Mouse (Mus musculus): ENCODE results near the gene Slc35g1. TPM values are rescaled to one million over a fixed set of nuclear protein-coding genes. Genes with fewer than 3 reads are reported as not detected.

The Slc35g1 gene
- total RNA-seq (2021) = 1 to 10 TPM; 1.6 to 2.2 TPM

DNA sequence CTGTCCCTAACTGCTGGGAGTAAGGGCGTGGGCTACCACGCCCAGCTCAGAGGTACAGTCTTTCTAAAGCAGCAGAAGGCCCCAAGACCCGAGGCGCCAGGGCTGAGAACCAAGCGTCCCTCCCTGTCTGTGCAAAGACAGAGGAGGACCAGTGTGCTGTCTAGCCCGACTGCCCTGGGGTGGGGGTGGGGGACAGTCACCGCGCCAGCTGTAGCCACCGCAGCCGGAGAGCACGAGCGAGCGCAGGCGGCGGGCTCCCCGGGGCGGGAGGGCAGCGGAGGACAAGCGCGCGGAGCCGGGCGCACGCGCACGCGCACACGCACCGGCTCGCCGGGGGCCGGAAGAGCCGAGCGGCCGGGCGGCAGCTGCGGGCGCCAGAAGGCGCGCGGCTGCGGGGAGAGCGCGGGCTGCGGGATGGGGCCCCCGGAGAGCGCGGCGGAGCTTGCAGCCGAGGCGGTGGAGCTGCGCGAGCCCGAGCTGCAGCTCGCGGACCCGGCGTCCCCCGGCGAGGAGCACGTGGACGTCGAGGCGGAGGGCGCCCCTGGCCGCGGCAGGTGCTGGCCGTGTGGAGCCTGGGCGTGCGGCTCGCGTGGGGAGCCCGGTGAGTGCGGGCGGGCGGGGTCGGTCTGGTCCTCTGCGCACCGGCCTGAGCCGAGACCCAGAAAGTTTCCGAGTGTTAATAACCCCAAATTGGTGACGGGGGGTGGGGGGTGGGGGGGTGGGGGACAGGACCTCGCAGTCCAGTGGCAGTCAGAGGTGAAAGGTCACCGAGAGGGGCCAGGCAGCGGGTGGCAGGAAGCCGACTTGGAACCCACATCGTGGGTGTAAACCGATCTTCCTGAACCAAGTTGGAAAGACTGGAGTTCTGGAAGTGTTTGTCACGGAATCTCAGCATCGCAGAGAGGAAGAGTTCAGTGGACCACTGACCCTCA is at the start of gene Slc35g1:
Slc35g1 (plus strand) TSS at position 280 of the 932 bp plus-strand sequence.
- peak; percentile 51 for DNase-seq
- intact Hi-C loops (cut with DNase I) = no loop called here

DNA sequence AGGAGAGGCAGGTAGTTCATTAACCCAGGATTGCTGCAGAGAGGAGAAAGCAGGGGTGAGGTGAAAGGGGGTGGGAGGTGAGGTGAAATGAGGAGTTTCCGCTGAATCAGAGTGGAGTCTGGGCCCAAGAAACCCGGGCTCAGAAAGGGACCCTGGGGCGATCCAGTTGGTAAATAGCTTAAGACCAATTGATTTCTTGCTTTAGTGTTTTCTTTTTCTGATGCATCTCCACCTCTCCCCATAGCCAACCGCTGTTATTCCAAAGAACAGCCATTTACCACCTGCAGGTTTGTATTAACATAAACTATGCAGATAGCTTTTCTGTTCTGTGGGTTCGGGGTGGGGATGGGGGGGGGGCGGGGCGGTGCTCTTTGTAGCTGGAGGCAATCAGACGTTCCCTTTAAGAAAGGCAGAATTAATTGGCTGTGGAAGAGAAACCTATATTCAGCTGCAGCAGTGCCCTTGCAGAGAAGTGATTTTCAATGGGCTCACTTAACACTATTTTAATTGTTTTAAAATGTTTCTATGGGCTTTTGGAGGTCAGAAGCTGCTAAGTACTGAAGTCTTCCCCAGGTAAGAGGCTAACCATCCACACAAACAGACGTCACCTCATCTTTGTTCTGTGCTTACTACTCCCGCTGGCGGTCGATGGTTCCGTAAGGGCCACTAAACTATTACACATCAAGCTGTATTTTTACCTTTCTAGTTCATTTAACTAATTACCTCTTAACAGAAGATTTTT is 47.3 kb upstream of the Slc35g1 start:
- DNase-seq = no peak
- intact Hi-C loops (cut with DNase I) = no loop called here

DNA sequence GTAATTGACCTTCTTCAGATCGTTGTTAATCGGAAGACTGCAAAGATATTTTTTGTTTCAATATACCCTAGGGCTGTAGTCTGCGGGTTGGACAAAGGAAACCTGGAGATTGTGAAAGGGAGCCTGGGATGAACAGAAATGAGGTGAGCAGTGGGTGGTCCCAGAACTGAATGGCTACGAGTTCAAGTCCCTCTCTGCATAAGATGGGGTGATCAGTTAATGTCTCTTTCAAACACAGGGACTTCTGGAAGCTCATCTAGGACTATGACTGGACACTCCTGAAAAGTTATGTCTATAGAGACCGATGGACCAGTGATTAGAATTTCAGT is 46.8 kb upstream of the Slc35g1 start:
- intact Hi-C loops (cut with DNase I) = no loop called here
- DNase-seq = no peak

DNA sequence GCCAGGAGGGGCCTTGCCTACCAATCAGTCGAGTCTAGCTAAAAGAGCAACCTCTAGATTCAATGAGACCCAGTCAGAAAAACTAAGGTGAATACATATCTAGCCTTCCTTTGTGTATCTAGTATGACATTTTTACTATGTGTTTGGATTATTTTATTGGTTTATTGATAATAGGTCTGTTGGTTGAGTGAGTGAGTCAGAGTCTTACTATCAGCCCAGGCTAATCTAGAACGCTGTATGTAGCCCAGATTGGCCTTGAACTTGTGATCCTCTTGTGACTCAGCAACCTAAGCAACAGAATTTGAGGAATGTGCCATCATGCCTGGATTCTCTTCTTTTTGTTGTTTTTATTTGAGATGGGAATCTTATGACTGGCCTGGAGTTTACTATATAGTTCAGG is 44.6 kb upstream of the Slc35g1 start:
- intact Hi-C loops (cut with DNase I) = loop anchor here (1.0 to 10.0 kb wide), 5 partner anchors 144 to 646 kb away; partner anchors contain the start of gene Cep55
- DNase-seq = no peak

DNA sequence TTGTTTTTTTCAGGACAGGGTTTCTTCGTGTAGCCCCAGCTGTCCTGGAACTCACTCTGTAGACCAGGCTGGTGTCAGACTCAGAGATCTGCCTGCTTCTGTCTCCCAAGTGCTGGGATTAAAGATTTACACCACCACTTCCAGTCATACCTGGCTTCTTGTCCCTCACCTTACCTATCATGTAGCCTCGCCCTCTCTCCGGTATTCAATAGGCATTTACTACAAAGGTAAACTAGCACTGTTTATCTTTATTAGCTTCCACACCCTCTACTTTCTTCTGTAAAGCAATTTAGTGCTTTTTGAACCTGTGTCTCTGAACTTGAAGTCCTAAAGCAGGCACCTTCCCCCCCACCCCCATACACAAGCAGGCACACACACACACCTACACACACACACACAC is 44.1 kb upstream of the Slc35g1 start:
- DNase-seq = no peak
- intact Hi-C loops (cut with DNase I) = loop anchor here (1.0 to 10.0 kb wide), 6 partner anchors 98 to 647 kb away; partner anchors contain the start of gene Cep55

DNA sequence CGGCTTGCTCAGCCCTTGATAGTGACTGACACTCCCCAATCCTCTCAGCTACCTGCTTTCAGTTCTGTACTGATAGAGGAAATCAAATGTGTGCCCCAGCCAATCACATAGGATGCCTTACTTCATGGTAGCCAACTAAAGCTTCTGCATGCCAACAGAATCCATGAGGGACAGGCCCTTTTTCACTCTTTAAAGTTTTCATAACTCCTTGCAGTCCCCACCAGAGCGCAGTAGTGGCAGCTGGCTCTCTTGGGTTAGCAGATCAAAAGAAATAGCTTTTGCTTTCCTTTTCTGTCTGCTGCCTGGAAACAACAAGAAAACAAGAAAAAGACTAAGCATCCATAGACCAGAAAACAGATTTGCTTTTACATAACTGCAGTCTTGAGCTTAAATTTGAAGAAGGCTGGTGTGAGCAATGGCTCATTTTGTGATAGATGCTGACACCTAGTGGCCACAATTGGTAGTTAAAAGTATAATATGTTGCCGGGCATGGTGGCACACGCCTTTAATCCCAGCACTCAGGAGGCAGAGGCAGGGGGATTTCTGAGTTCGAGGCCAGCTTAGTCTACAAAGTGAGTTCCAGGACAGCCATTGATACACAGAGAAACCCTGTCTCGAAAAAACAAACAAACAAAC is 43.2 kb upstream of the Slc35g1 start:
- intact Hi-C loops (cut with DNase I) = loop anchor here (1.0 to 10.0 kb wide), 5 partner anchors 99 to 648 kb away; partner anchors contain the start of gene Cep55
- peak; percentile 18 to 22 for DNase-seq

DNA sequence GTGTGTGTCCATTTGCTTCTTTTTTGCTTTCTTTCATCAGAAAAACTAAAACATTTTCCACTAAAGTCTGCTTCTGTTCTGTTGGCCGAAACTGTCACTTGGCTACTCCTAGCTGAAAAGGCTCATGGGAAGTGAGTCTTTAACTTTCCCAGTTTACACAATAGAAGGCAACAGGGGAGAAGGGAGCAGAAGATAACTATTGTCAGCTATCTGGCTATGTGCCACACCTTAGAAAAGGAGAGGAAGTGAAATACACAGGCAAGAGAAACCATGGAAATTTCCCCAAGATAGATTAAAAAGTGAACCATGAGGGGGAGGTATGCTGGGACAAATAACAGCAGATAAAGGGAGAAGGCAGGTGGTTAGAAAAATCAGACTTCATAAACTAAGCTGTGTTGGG is 41.5 kb upstream of the Slc35g1 start:
- intact Hi-C loops (cut with DNase I) = loop anchor here (5.0 to 10.0 kb wide), 4 partner anchors 147 to 649 kb away; partner anchors contain the start of gene Cep55

DNA sequence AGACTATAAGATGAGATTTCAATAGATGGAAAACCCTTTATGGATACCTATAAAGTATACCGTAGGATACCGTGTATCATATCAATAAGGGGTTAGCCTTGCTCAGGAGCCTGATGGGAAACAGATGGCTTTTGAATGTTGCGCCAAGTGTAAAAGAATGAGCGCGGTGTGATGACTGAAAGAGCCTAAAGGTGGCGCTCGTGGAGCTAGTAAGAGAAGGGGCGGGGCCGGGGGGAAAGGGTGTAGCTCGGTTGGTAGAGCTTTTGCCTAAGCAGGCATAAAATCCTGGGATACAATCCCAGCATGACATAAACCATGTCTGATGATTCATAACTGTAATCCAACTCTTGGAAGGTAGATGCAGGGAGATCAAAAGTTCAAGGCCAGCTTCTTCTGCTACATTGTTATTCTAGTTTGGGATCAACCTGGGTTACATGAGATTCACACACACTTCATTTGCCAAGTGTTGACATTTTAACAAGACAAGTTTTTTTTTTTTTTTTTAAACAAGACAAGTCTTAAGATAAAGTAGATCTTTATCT is 40.9 kb upstream of the Slc35g1 start:
- intact Hi-C loops (cut with DNase I) = loop anchor here (5.0 to 10.0 kb wide), 4 partner anchors 148 to 650 kb away; partner anchors contain the start of gene Cep55
- no peak for DNase-seq

More for the DNA sequence above, 41.5 kb upstream of the Slc35g1 start:
- no peak for DNase-seq

DNA sequence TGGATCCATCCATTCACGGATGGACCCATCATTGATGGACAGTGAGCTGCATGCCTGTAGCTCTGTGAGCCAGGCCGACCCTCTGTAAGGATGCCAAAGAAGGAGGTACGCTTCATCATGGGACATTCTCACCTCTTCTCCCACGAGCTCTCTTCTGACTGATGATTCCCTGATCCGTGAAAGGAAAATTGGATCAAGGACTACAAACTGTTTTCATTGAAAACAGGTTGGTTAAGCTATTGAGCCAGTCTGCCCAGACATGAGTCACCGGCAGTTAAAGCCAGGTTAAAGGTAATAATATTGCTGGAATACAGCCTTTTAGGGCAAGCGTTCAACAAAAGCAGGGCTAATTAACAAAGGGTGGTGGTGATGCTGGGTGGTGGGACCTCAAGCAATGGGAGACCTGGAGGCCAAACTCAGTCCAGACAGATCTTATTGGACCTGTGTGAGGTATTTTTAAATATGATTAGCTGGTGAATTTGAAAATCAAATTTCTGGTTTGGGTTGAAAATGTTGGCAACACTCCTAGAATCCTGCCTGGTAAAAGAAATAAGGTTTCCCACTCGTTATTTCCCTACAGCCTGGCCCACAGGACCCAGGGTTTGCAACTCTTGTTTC is 39.5 kb upstream of the Slc35g1 start:
- intact Hi-C loops (cut with DNase I) = loop anchor here (10.0 kb wide), 3 partner anchors 272 to 652 kb away; partner anchors contain the start of gene Cep55

DNA sequence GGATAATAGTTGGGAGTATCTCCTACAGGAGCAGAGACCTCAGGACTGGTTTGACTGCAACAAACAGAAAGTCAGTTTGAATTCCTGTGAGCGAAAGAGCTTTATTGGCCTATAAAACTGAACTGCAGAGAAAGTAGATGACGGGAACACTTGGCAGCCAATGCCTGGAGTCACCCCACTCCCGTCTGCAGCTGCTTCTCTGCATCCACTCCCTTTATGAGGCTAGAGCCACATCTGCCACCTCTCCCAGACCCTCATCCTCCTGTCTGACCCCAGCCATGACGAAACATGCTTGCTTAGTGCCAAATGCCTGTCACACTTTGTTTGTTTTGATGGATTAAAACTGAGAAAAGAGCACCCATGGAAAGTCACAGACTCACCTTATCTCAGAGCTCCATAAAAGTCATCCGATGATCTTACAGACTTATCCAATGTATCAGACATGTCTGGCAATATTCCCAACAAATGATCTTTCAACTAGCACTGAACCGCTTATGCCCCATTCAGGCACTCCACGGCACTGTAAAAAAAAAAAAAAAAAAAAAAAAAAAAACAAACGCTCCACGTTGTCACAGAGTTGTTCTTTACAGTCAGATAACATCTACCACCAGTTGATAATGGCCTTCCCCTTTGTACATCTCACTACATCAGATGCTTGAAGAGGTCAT is 37.7 kb upstream of the Slc35g1 start:
- no peak for DNase-seq
- intact Hi-C loops (cut with DNase I) = loop anchor here (10.0 kb wide), 3 partner anchors 273 to 653 kb away; partner anchors contain the start of gene Cep55

More for the DNA sequence above, 39.5 kb upstream of the Slc35g1 start:
- no peak for DNase-seq

DNA sequence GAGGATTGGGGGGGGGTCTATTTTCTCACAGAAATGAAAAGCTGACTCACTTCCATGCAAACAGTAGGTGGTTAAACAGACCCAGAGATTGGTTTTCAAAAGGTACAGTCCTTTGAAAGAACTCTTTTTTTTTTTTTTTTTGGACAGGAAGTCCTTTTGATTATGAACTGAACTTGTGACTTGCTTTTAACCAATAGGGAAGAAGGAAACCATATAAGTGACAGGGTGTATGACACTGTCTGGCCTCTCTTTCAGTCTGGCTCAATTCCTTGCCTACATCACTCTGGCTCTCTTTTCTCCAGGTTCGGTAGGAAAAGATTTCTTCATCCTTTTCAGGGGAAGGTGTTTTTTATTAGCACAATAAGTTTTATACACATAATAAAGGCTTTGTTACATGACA is 36.5 kb upstream of the Slc35g1 start:
- intact Hi-C loops (cut with DNase I) = loop anchor here (10.0 kb wide), 3 partner anchors 274 to 654 kb away; partner anchors contain the start of gene Cep55
- DNase-seq = no peak

DNA sequence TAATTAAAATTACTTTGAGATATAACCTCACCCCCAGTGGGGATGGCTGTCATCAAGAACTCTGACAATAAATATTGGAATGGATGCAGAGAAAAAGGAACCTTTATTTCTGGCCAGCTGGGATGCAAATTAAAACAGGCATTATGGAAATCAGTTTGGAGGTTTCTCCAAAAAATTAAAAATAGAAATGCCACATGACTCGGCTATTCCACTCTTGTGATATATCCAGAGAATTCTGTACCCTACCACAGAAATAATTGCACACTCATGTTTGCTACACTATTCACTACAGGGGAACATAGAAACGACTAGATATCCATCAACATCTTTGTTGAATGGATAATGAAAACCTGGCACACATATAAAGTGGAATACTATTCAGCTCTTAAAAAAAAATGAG is 33.9 kb upstream of the Slc35g1 start:
- intact Hi-C loops (cut with DNase I) = no loop called here
- no peak for DNase-seq

DNA sequence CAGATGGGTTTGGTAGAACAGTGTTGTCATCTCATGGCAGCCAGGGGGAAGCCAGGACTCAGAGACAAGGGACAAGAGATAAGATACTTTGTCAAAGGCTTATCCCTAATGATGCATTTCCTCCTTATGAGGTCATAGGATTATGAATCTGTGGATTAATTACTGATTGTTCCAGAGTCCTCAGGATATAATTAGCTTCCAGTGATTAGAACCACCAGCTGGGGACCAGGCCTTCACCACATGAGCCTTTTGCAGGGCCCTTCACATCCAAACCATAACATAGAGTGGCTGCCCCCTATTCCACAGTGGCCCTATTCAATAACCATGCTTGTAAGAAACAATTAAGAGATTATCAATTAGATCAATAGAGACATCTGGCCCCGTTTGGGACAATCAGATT is 32.4 kb upstream of the Slc35g1 start:
- no peak for DNase-seq
- intact Hi-C loops (cut with DNase I) = no loop called here

DNA sequence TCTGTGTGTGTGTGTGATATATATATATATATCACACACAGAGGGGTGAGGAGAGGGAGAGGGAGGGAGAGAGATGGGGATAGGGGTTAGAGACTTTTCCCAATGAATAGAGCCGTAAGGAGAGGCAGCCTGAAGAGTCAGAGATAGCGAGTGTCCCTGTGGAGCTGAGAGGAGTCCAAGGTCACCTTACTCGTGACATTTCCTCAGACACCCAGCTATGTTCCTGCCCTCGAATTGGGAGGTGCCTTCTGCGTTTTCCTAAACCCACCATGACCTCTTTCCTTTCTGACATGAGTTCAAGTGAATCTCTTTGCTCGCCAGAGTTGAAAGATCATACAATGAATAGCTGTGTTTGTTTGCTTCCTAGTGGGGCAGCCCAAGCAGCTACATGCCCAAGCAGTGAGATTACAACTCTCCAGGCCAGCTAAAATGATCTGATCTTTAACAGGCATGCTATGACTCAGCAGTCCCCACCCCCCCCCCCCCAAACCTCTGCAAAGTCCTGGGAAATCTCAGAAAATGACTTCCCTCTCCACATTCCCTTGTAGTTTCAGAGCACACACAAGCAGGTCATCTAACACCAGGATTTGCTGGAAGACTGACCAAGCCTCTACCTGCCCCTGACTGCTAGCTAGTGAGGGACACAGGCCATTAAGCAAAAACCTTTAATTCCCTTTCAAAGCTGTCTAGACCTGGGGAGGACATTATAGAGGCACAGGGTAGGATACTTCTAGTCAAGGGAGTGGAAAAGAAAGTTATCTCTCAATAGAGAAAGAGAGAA is 31.7 kb upstream of the Slc35g1 start:
- DNase-seq = no peak
- intact Hi-C loops (cut with DNase I) = no loop called here

DNA sequence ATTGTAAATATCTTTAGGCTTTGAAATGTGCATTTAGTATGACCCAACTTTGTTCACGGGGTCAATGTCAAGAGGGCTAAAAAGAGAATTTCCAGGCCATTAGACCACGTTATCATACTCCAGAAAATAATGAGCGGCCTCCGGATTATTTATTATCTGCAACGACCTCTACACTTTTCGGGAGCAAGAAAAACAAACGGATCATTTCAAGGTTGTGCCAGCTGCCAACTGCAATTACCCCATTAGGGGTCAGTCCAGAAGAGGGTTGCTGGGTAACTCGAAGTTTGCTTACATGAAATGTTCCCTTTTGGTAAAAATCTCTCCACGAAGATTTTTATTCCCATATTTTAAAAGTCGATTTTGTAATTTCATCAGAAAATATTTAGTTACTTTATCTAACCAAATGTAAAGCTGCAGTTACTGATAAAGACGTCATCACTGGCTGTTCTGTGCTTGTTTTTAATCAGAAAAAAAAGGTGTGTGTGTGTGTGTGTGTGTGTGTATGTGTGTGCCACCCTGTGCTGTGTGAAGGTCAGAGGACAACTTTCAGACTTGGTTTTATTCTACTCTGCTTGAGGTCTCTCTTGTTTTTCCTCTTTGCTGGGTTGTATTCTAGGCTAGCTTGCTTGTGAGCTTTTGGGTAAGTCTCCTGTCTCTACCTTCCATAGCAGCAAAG is 30.7 kb upstream of the Slc35g1 start:
- DNase-seq = no peak
- intact Hi-C loops (cut with DNase I) = no loop called here

DNA sequence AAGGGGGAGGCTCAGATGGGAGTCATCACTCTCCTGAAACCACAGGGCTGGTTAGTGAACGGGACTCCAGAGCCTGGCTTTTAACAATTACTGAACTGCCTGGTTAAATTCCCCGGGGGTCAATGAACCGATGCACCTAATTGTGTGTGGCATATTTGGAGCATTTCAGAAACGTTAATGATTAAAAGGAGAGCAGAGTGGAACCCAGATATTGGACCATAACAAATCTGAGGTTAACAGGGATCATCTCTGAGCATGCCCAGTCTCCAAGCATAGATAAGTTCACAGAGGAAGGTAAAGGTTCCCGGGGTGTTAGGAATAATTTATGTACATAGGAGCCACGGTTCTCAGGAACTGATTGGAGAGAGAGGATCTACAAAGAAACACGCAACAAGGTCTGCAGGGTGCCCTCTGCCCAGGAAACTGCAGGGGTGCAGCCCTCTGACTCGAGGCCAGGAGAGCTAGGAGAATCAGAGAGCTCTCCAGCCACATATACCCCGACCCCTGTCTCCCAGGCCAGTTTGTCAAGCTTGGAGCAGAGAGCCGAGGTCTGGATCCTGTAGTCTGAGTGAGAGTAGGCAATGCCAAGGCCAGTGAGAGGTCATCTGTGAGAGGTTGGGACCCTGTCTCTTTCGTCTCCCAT is 23.2 kb upstream of the Slc35g1 start:
- DNase-seq = no peak
- intact Hi-C loops (cut with DNase I) = no loop called here

DNA sequence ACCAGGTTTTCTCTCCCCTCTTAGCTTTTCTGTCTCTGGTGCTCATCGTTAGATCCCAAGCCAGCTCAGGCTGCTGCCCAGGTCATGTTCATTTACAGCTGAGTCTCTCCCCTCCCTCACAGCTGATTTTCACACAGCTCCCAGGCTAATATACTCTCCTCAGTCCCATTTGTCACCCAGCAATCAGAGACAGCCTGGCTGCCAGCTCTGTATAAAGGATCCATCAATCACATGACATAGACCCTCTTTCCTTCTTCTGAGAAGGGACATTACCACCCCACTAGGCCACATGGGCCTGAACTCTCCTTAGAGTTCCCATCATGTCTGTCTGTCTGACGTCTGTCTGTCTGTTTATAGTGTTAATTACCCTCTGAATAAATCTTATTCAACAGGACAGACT is 22.4 kb upstream of the Slc35g1 start:
- intact Hi-C loops (cut with DNase I) = no loop called here
- DNase-seq = no peak

All from heart, postnatal 36 days (tissue).